Mouse (Mus musculus) induced T-regulatory cell, adult 2 months (primary cell): ENCODE results near the gene Selp.
A peak's percentile ranks its signal among the peaks of the same experiment; 100 is the strongest.

Source experiments
- DNase-seq: peaks from one replicate; pipeline ENCODE4 v3.0.0-alpha.2; 2012; ENCODE audit warnings: low read depth

Gene Selp

GRCm38 (mm10) chr1:164119892-164120776 lies 5.1 kb downstream of the Selp start:
- DNase-seq, result no peak

DNA sequence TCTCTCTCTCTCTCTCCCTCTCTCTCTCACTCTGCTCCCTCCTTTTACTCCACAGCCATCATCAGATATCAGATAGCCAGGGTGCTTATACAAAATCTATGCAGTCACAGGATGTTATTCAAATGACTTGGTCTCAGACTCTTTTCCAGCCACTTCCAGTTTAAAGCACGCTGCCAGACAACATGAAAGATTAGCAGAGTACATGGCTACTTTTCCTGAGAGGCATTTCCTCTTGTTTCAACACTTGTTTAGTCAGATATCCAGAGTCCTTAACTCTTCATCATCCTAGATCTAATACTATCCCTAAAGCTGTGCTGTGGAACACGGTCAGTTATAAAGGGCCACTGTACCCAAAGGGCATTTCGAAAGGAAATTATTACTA lies 5.7 kb downstream of the Selp start:
- DNase-seq, result no peak

GRCm38 (mm10) chr1:164123836-164124235 lies 8.8 kb downstream of the Selp start:
- DNase-seq, result no peak

DNA sequence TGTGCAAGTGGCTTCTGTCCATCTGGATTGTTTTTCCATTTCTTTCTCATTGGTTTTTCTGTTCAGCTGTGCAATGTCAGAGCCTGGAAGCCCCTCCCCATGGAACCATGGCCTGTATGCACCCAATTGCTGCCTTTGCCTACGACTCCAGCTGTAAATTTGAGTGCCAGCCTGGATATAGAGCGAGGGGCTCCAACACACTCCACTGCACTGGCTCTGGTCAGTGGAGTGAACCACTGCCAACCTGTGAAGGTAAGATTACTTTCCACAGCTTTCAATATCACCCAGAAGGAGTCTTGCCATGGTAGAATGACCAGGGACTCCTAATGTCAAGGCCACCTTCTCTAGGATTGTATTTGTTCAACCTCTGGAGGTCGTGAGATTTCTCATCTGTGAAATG lies 14.9 kb downstream of the Selp start:
- DNase-seq, result no peak

- no peak for DNase-seq
Measured at GRCm38 (mm10) chr1:164132609-164133008, 17.5 kb downstream of the Selp start.

GRCm38 (mm10) chr1:164134101-164134500 lies 19.0 kb downstream of the Selp start:
- DNase-seq, result peak; percentile 49

GRCm38 (mm10) chr1:164135360-164135759 lies 20.3 kb downstream of the Selp start:
- DNase-seq, result peak; percentile 88

DNA sequence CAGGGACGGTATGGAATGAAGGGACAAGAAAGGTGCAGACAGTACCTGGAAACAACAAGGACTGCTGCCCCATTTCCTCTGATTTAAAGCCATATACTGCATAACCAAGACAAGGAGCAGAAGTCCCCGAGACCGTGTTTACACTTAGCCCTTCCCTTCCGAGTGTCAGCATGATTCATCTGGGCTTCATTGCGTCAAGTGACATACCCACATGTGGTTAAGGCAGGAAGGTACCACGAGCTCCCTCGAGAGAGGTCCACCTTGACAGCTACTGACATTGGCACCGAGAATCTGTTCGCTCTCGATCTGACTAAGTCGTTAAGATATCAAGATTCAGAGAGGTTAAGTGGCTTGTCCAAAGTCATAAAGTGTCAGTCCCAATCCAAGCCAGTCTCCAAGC lies 20.9 kb downstream of the Selp start:
- DNase-seq, result peak; percentile 92

DNA sequence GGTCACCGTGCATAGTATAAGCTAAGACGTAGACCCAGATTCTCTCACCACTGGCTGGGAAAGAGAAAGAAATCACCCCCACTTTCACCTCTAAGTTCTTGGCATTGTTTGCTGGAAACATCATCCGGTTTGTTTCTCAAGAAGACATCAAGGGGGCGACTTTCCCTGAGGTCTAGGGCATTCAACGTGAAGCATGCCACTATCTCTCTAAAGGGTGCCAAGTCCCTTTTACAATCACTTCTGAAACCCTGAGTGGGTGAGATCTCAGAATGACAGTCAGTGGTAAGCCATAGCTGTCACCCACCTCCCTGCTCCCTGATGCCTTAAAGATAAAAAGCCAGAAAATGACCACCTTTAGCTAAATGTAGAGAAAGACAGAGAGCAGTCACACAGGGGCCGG lies 21.6 kb downstream of the Selp start:
- DNase-seq, result peak; percentile 74

- peak; percentile 94 for DNase-seq
Measured at GRCm38 (mm10) chr1:164138365-164139130, 23.5 kb downstream of the Selp start.

DNA sequence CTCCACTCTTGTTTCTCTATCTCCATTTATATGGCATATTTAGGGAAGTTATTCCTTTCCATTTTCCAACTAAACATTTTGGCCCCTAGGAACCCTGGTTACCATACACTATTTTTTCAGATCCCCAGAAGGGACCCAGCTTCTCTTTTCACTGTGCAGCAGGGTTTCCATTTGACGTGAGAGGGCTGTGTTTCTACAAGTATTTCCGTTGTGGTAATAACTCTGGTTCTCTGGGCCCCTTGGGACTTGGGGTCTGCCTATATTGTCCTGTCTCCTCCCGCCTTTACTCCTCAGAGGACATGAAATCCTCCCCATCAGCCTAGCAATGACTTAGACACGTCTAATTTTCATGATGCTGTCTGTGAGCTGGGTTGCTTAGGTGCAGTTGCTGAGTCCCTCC lies 24.4 kb downstream of the Selp start:
- DNase-seq, result no peak

DNA sequence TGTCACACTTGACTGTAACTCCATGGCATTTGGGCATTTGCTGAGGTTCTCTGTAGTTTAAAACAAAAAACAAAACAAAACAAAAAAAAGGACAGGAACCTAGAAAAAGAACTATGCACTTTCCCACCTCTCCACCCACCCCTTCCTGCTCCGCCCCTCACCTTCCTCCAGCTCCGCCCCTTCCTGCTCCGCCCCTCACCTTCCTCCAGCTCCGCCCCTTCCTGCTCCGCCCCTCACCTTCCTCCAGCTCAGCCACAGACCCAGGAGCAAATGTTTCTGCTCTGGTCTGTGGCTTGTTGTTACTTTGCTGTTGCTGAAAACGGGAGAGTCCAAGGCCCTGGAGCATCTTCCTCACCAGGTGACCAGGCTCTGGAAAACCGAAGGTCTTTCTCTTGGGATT lies 34.0 kb downstream of the Selp start:
- peak; percentile 35 for DNase-seq

- no peak for DNase-seq
Measured at GRCm38 (mm10) chr1:164151387-164152088, 36.5 kb downstream of the Selp start, which contains the start of gene F5. F5 (plus strand) TSS chr1:164151838.

- DNase-seq, result no peak
Measured at GRCm38 (mm10) chr1:164152836-164153235, 37.8 kb downstream of the Selp start.

DNA sequence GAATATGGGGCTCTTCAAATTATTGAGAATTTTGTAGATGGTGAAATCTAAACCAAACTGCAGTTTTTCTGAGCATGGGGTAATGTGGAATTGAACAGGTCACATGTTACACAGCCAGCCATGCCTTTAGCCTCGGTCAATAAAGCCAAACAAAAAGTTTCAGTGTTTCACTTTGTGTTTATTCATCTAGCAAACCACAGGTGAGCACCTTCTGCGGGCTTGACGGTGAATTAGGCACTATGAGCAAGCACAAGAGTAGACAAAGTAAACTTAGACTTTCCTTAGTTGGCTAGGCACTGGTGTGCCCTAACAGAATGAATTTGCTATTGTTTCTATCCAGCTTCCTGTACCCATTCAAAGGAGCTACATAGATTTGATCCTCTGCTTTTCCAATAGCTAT lies 39.9 kb downstream of the Selp start:
- DNase-seq, result no peak

DNA sequence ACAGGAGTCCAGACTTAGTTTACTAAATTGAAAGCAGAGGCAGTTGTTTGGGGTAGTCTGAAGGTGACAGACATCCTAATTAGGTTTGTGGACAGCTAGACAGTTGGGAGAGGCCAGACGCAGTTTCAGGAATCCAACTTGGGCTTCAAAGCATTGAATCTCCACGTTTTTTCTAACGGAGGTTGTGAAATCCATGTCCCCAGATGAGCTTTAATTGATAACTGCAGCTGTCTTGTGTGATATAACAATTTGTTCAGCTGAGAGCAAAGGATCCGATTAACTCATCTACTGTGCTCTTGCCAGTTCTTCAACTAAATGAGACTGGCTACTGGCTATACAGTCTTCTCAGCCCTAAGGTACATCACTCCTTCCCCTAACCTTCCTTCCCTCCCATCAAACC lies 43.5 kb downstream of the Selp start:
- DNase-seq, result no peak

DNA sequence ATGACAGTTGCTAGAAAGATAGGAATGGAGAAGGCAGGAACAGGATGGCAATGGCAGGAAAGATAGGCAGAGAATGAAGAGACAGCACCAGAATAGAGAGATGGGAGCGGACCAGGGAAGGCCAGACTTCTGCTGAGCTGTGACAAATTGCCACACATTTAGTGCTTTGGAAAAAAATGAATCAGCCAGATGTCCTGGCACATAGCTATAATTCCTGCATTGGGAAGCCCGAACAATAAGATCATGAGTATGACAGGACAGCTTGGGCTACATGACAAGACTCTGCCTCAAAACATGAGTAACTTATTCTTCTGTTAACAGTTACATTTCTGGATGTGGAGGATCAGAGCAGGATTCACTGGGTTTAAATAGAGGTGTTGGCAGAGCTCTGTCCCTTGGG lies 44.7 kb downstream of the Selp start:
- no peak for DNase-seq

- DNase-seq, result no peak
Measured at GRCm38 (mm10) chr1:164162745-164163144, 47.7 kb downstream of the Selp start.

- no peak for DNase-seq
Measured at GRCm38 (mm10) chr1:164168818-164169217, 53.8 kb downstream of the Selp start.

DNA sequence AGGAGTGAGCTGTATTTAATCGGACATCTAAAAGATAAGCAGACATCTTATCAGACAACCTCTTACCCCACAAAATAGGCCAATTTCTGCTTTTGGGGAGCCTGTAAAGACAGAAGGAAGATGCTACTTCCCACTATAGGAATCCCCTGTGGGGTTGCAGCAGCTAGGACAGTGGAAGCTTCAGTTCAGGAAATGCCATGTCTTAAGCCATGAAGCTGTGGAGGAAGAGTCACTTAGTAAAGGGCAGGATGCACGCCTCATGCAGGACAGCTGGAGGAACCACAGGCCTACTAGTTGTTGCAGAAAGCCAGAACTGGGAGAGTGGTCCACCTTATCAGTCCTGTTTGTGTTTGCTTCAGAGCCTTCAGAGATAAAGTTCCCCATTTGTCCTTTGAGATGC lies 55.4 kb downstream of the Selp start:
- DNase-seq, result no peak

- DNase-seq, result no peak
Measured at GRCm38 (mm10) chr1:164173145-164173544, 58.1 kb downstream of the Selp start.

- no peak for DNase-seq
Measured at GRCm38 (mm10) chr1:164176856-164177255, 61.8 kb downstream of the Selp start.

DNA sequence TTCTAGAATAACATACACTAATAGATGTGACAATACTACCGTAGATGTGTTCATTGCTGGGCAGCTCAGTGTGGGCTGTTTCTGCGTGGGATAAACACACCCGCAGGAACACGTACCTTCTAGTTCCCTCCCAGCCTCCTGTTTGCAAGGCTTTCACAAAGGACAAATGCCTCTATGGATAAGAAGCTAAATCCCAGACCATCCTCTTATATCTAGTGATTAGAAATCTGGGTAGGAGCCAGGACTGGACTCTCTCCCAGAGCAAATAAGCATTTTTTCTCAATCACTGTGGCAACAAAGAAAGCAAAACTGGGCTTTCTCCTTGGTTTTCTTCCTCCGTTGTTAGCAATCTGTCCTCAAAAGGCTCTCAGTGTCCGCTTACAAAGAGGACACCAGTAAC lies 63.4 kb downstream of the Selp start:
- no peak for DNase-seq
